Mouse (Mus musculus): ENCODE results near the gene Trpc3. TPM values are rescaled to one million over a fixed set of nuclear protein-coding genes. Genes with fewer than 3 reads are reported as not detected.
"Not testable (repeated sequence)": the region's sequence is repeated elsewhere in the genome, so short reads cannot be mapped to it uniquely, and the experiment has no call there.

The Trpc3 gene
- polyA plus RNA-seq, 1 experiment from 2014 or later: 3.3 TPM

GRCm38 (mm10) chr3:36618181-36618580, 71.8 kb downstream of the Trpc3 start:
- no peak overlapping the region for H3K27ac ChIP-seq (replicated peaks; ENCODE audit: low read depth, low read length)
- H3K9me3 ChIP-seq (ENCODE audit: control insufficient read depth, low read length): no peaks in the 10 kb centered on the region
- H3K9ac ChIP-seq (ENCODE audit: low read length): no peak overlapping the region
- no peaks in the 10 kb centered on the region for H3K27me3 ChIP-seq (ENCODE audit: control insufficient read depth, insufficient read depth, low read length)
- 77% methylated on average over 7 of the region's 7 CpGs for WGBS
- ATAC-seq (ENCODE audit: insufficient number of reproducible peaks, low FRiP score, low TSS enrichment, low read depth) (no peak), DNase-seq (ENCODE audit: low spot score) (no peak)
- no peak overlapping the region for H3K4me3 ChIP-seq (ENCODE audit: low read depth, low read length)
- H3K4me1 ChIP-seq (ENCODE audit: control insufficient read depth, insufficient read depth, low read length): no peaks in the 10 kb centered on the region
- H3K4me2 ChIP-seq (ENCODE audit: low read depth, severe bottlenecking): no peak overlapping the region
- H3K36me3 ChIP-seq (ENCODE audit: control insufficient read depth, insufficient read depth, low read length): no peaks in the 10 kb centered on the region

DNA sequence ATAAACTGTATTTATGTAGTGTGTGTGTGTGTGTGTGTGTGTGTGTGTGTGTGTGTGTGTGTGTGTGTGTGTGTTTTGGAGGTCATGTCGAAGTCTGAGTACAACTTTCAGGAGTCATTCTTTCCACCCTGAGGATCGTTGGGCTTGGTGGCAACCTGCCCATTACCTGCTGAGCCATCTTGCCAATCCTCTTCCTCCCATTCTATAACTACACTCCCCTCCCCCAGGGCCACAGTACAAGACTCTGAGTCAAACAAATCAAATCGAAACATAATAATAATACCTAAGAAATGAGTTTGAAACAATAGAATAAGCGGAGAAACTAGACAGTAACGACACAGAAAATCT, 76.1 kb downstream of the Trpc3 start:
- DNase-seq (ENCODE audit: low spot score) (no peak), ATAC-seq (ENCODE audit: insufficient number of reproducible peaks, low FRiP score, low TSS enrichment, low read depth) (no peak)
- Histone ChIP-seq H3K36me3 (ENCODE audit: control insufficient read depth, insufficient read depth, low read length) (no peaks in the 10 kb centered on the region), H3K9me3 (ENCODE audit: control insufficient read depth, low read length) (no peaks in the 10 kb centered on the region), H3K27me3 (ENCODE audit: control insufficient read depth, insufficient read depth, low read length) (no peaks in the 10 kb centered on the region), H3K27ac (replicated peaks; ENCODE audit: low read depth, low read length) (no peak overlapping the region), H3K4me2 (ENCODE audit: low read depth, severe bottlenecking) (no peak overlapping the region), H3K9ac (ENCODE audit: low read length) (no peak overlapping the region), H3K4me3 (ENCODE audit: low read depth, low read length) (no peak overlapping the region), H3K4me1 (ENCODE audit: control insufficient read depth, insufficient read depth, low read length) (no peaks in the 10 kb centered on the region)
- 68% methylated on average over 5 of the region's 5 CpGs for WGBS

GRCm38 (mm10) chr3:36613202-36613907, 76.6 kb downstream of the Trpc3 start, which contains the start of gene Bbs7:
TSS of gene Bbs7 (minus strand) at chr3:36613477.
- WGBS: 4% methylated on average over 38 of the region's 38 CpGs
- Histone ChIP-seq H3K9me3 (ENCODE audit: control insufficient read depth, low read length) (no peaks in the 10 kb centered on the region), H3K4me1 (ENCODE audit: control insufficient read depth, insufficient read depth, low read length) (no peaks in the 10 kb centered on the region), H3K27ac (replicated peaks; ENCODE audit: low read depth, low read length) (no peak within 1 kb of the TSS), H3K36me3 (ENCODE audit: control insufficient read depth, insufficient read depth, low read length) (no peaks in the 10 kb centered on the region), H3K27me3 (ENCODE audit: control insufficient read depth, insufficient read depth, low read length) (no peaks in the 10 kb centered on the region), H3K9ac (ENCODE audit: low read length) (peak within 1 kb of the TSS; percentile 75), H3K4me3 (ENCODE audit: low read depth, low read length) (peak within 1 kb of the TSS; percentile 65), H3K4me2 (ENCODE audit: low read depth, severe bottlenecking) (peak within 1 kb of the TSS; percentile 69)
- ATAC-seq (ENCODE audit: insufficient number of reproducible peaks, low FRiP score, low TSS enrichment, low read depth) (peak; percentile 99), DNase-seq (ENCODE audit: low spot score) (peak; percentile 98)

GRCm38 (mm10) chr3:36612687-36613086, 77.3 kb downstream of the Trpc3 start:
- peak; percentile 40; the same call in 1 of the 2 replicates for ATAC-seq (ENCODE audit: insufficient number of reproducible peaks, low FRiP score, low TSS enrichment, low read depth)

DNA sequence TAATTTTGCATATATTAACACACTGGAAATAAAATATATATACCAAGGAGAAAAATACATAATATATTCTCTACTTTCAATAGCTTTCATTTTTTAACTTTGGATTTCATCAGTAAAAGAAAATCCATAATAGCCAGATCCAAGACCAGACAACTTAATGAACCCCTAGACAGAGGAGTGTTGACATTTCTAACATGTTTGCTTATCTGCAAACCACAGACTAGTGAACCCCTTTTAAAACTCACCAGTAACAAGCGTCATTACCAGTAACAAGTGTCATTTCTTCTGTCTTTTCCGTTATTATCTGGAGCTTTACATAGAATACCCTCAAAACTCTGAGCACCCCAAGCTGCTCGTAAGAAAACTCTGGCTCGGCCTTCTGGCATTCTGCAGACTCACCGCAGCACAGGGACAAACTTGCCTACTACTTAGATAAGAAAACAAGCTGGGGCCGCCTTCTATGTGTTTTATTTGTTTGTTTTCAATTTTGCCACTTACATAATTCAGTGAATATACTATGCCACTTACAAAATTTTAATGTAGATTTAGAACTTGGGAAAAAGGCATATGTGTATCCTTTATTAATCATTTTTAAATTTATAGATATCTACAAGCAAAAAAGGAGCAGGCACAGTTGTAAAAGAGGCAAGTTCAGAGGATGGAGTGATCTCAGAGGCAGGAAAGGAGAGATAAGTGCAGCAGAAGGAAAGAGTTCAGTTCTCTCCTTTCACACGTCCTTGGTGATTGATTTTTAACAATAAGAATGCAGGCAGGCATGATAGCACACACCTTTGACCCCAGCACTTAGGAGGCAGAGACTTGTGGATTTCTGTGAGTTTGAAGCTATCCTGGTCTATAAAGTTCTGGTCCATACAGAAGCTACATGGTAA, 83.8 kb downstream of the Trpc3 start:
- H3K9me3 ChIP-seq (ENCODE audit: control insufficient read depth, low read length): no peaks in the 10 kb centered on the region
- no peak for DNase-seq (ENCODE audit: low spot score)
- H3K36me3 ChIP-seq (ENCODE audit: control insufficient read depth, insufficient read depth, low read length): no peaks in the 10 kb centered on the region
- H3K4me1 ChIP-seq (ENCODE audit: control insufficient read depth, insufficient read depth, low read length): no peaks in the 10 kb centered on the region
- H3K27ac ChIP-seq (replicated peaks; ENCODE audit: low read depth, low read length): no peak overlapping the region
- no peak overlapping the region for H3K4me2 ChIP-seq (ENCODE audit: low read depth, severe bottlenecking)
- 84% methylated on average over 7 of the region's 7 CpGs for WGBS
- H3K27me3 ChIP-seq (ENCODE audit: control insufficient read depth, insufficient read depth, low read length): no peaks in the 10 kb centered on the region
- H3K9ac ChIP-seq (ENCODE audit: low read length): no peak overlapping the region
- ATAC-seq (ENCODE audit: insufficient number of reproducible peaks, low FRiP score, low TSS enrichment, low read depth): no peak
- no peak overlapping the region for H3K4me3 ChIP-seq (ENCODE audit: low read depth, low read length)

More at GRCm38 (mm10) chr3:36612687-36613086, 77.3 kb downstream of the Trpc3 start:
- Histone ChIP-seq H3K9me3 (ENCODE audit: control insufficient read depth, low read length) (no peaks in the 10 kb centered on the region), H3K4me3 (ENCODE audit: low read depth, low read length) (peak overlapping the region; percentile 65), H3K36me3 (ENCODE audit: control insufficient read depth, insufficient read depth, low read length) (no peaks in the 10 kb centered on the region), H3K27me3 (ENCODE audit: control insufficient read depth, insufficient read depth, low read length) (no peaks in the 10 kb centered on the region), H3K9ac (ENCODE audit: low read length) (peak overlapping the region; percentile 75), H3K27ac (replicated peaks; ENCODE audit: low read depth, low read length) (no peak overlapping the region), H3K4me2 (ENCODE audit: low read depth, severe bottlenecking) (peak overlapping the region; percentile 69), H3K4me1 (ENCODE audit: control insufficient read depth, insufficient read depth, low read length) (no peaks in the 10 kb centered on the region)
- DNase-seq (ENCODE audit: low spot score): no peak
- 5% methylated on average over 6 of the region's 6 CpGs for WGBS

GRCm38 (mm10) chr3:36599773-36600172, 90.2 kb downstream of the Trpc3 start:
- WGBS: 92% methylated on average over 9 of the region's 9 CpGs
- not testable (repeated sequence) for H3K9ac ChIP-seq (ENCODE audit: low read length); H3K27ac ChIP-seq (replicated peaks; ENCODE audit: low read depth, low read length); ATAC-seq (ENCODE audit: insufficient number of reproducible peaks, low FRiP score, low TSS enrichment, low read depth); DNase-seq (ENCODE audit: low spot score); H3K4me2 ChIP-seq (ENCODE audit: low read depth, severe bottlenecking); H3K27me3 ChIP-seq (ENCODE audit: control insufficient read depth, insufficient read depth, low read length); H3K4me3 ChIP-seq (ENCODE audit: low read depth, low read length); H3K4me1 ChIP-seq (ENCODE audit: control insufficient read depth, insufficient read depth, low read length); H3K36me3 ChIP-seq (ENCODE audit: control insufficient read depth, insufficient read depth, low read length); H3K9me3 ChIP-seq (ENCODE audit: control insufficient read depth, low read length)

GRCm38 (mm10) chr3:36598811-36599210, 91.2 kb downstream of the Trpc3 start:
- Histone ChIP-seq H3K9ac (ENCODE audit: low read length) (no peak overlapping the region), H3K27ac (replicated peaks; ENCODE audit: low read depth, low read length) (no peak overlapping the region), H3K4me1 (ENCODE audit: control insufficient read depth, insufficient read depth, low read length) (no peaks in the 10 kb centered on the region), H3K9me3 (ENCODE audit: control insufficient read depth, low read length) (no peaks in the 10 kb centered on the region), H3K4me3 (ENCODE audit: low read depth, low read length) (no peak overlapping the region), H3K27me3 (ENCODE audit: control insufficient read depth, insufficient read depth, low read length) (no peaks in the 10 kb centered on the region), H3K36me3 (ENCODE audit: control insufficient read depth, insufficient read depth, low read length) (no peaks in the 10 kb centered on the region), H3K4me2 (ENCODE audit: low read depth, severe bottlenecking) (no peak overlapping the region)
- 87% methylated on average over 3 of the region's 3 CpGs for WGBS
- no peak for ATAC-seq (ENCODE audit: insufficient number of reproducible peaks, low FRiP score, low TSS enrichment, low read depth)
- no peak for DNase-seq (ENCODE audit: low spot score)

GRCm38 (mm10) chr3:36571827-36572378, 118.1 kb downstream of the Trpc3 start, which contains the start of gene Ccna2:
TSS of gene Ccna2 (minus strand) at chr3:36572150.
- peaks cover 6% of the 10 kb centered on the region; the same call in 1 of the 2 replicates for H3K4me1 ChIP-seq (ENCODE audit: control insufficient read depth, insufficient read depth, low read length)
- H3K9ac ChIP-seq (ENCODE audit: low read length): peak within 1 kb of the TSS; percentile 93
- WGBS: under 1% methylated on average over 60 of the region's 60 CpGs
- DNase-seq (ENCODE audit: low spot score): peak; percentile 99
- H3K27me3 ChIP-seq (ENCODE audit: control insufficient read depth, insufficient read depth, low read length): no peaks in the 10 kb centered on the region
- peaks cover 14% of the 10 kb centered on the region; the same call in 1 of the 2 replicates for H3K36me3 ChIP-seq (ENCODE audit: control insufficient read depth, insufficient read depth, low read length)
- no peaks in the 10 kb centered on the region for H3K9me3 ChIP-seq (ENCODE audit: control insufficient read depth, low read length)
- H3K27ac ChIP-seq (replicated peaks; ENCODE audit: low read depth, low read length): peak within 1 kb of the TSS; percentile 73
- peak within 1 kb of the TSS; percentile 74 for H3K4me2 ChIP-seq (ENCODE audit: low read depth, severe bottlenecking)
- peak; percentile 98 for ATAC-seq (ENCODE audit: insufficient number of reproducible peaks, low FRiP score, low TSS enrichment, low read depth)
- H3K4me3 ChIP-seq (ENCODE audit: low read depth, low read length): peak within 1 kb of the TSS; percentile 93

Data from limb, embryonic 11.5 days (tissue).